Mouse (Mus musculus) forebrain, embryonic 12.5 days (tissue): ENCODE results near the gene Cacul1. TPM values are rescaled to one million over a fixed set of nuclear protein-coding genes. Genes with fewer than 3 reads are reported as not detected.

Experiments used
- ATAC-seq: fragments of 200-750 bp; cut with Nextera tagmentation; 2 replicates; pipeline ENCODE4 v1.8.0; 2017; ENCODE audit warnings: moderate TSS enrichment; ENCODE audit not compliant: low FRiP score
- H3K27ac ChIP-seq: fragments of 300-500 bp; sonication (generic); 2 replicates; pipeline ENCODE4 v1.5.1; 2016; ENCODE audit warnings: mild to moderate bottlenecking
- H3K27me3 ChIP-seq: fragments of 300-500 bp; sonication (generic); 2 replicates; pipeline ENCODE4 v1.6.1; 2016; ENCODE audit warnings: mild to moderate bottlenecking
- H3K36me3 ChIP-seq: fragments of 300-500 bp; sonication (generic); replicated peaks from 2 replicates; pipeline ENCODE4 v1.6.1; 2016; ENCODE audit warnings: mild to moderate bottlenecking
- H3K4me1 ChIP-seq: fragments of 300-500 bp; sonication (generic); 2 replicates; pipeline ENCODE4 v1.6.1; 2016
- H3K4me2 ChIP-seq: fragments of 300-500 bp; sonication (generic); 2 replicates; pipeline ENCODE4 v1.6.1; 2016; ENCODE audit warnings: mild to moderate bottlenecking, moderate library complexity
- H3K4me3 ChIP-seq: fragments of 300-500 bp; sonication (generic); replicated peaks from 2 replicates; pipeline ENCODE4 v1.5.1; 2016; ENCODE audit warnings: mild to moderate bottlenecking
- H3K9ac ChIP-seq: fragments of 300-500 bp; sonication (generic); 2 replicates; pipeline ENCODE4 v1.6.1; 2016; ENCODE audit warnings: mild to moderate bottlenecking
- H3K9me3 ChIP-seq: fragments of 300-500 bp; sonication (generic); 2 replicates; pipeline ENCODE4 v1.6.1; 2016
- WGBS: fragments of 180-500 bp; shearing (Covaris S2); methylation state at CpG from one replicate; pipeline ENCODE4 v1.1.7; 2016; 5-methylcytosine and 5-hydroxymethylcytosine counted together
- polyA plus RNA-seq: library from polyadenylated mRNA; unstranded; fragments of >200 nt; fragmentation: Nextera tagmentation; extraction: Ambion mirVana; gene quantifications from 2 replicates; pipeline ENCODE4 v1.2.1, GENCODE M21; 2016

Gene Cacul1
- polyA plus RNA-seq, 1 experiment from 2014 or later, result 34.1 TPM

DNA sequence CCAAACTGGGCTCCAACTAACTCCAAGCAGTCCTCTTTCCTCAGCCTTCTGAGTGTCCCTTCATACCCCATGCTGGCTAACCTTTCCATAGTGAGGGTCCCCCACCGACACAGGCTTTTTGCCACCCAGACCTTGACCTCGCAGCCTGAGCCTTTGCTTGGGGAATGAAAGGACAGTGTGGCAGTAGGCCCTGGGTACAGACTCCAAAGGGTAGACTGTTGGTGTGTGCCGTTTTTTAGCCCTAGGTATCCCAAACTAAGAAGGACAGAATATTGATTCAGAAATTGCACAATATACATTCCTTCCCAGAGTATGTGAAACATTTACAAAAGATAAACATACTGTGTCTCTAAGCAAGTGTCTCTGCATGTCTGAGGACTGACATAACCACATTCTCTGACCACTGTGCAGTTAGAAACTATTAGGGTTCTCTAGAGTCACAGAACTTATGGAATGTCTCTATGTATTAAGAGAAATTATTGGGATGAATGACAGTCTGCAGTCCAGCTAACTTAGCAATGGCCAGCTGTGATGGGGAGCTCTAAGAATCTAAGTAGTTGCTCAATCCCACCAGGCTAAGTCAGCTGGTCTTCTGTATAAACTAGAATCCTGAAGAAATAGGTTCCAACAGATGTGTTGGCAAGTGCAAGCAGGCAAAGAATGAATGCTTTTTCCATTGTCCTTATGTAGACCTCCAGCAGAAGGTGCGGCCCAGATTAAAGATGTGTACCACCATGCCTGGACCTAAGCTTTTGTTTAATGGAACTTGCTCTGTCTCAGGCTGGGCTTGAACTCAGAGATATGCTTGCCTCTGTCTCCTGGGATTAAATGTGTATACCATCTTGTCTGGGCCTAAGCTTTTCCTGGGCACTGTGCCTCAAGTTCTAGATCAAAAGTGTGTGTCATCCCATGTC lies 809 bp upstream of the Cacul1 start:
- Histone ChIP-seq H3K4me2 (peak overlapping the region; percentile 77), H3K9me3 (no peaks in the 10 kb centered on the region), H3K4me3 (peak overlapping the region; percentile 97), H3K27ac (peak overlapping the region; percentile 91), H3K27me3 (no peaks in the 10 kb centered on the region), H3K9ac (peak overlapping the region; percentile 42; the same call in 1 of the 2 replicates), H3K4me1 (peaks cover 19% of the 10 kb centered on the region), H3K36me3 (0 out of 2 replicates have a peak, but pooled peaks cover 2% of the 10 kb centered on the region)
- peak; percentile 57; the same call in 1 of the 2 replicates for ATAC-seq
- 42% methylated on average over 4 of the region's 4 CpGs for WGBS

DNA sequence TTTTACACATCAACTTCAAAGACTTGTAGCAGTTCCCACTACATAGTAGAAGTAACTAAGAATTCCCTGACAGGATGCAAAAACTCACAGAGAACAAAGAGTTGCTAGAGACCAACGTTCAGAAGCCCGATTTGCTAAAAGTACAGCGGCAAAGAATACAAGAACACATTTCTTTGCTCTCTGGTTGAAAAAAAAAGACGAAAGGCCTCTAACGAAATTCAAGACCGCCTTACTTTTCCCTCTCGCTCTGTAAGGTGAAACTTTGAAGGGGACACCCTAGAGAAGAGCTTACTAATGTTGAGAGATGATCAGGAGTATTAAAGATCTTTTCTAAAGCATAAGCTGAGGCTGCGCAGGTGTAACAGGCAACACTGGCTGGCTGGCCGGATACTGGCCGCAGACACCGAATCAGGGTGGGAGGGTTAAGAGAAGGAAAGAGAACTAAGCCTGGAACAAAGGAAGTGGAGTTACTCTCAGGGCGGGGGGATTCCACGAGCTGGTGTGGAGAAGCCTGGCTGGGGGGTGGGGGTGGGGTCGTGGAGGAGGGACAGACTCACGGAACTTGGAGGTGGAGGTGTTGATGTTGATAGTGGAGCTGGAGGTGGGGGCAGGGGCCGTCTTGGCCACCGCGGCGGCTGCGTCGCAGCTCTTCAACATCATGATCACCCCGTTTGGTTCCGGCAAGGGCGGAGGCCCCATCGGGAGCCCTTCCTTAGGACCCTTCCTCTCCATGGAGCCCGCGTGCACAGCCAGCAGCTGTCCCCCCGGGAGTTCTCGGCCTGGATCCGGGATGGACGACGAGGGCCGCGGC lies 849 bp downstream of the Cacul1 start:
- H3K36me3 ChIP-seq, result 0 out of 2 replicates have a peak, but pooled peaks cover 2% of the 10 kb centered on the region
- peak overlapping the region; percentile 97 for H3K4me3 ChIP-seq
- H3K9me3 ChIP-seq, result no peaks in the 10 kb centered on the region
- H3K27ac ChIP-seq, result peak overlapping the region; percentile 91
- 1% methylated on average over 33 of the region's 34 CpGs for WGBS
- no peaks in the 10 kb centered on the region for H3K27me3 ChIP-seq
- peaks cover 23% of the 10 kb centered on the region for H3K4me1 ChIP-seq
- H3K9ac ChIP-seq, result peak overlapping the region; percentile 88
- peak; percentile 67 for ATAC-seq
- H3K4me2 ChIP-seq, result peak overlapping the region; percentile 77

DNA sequence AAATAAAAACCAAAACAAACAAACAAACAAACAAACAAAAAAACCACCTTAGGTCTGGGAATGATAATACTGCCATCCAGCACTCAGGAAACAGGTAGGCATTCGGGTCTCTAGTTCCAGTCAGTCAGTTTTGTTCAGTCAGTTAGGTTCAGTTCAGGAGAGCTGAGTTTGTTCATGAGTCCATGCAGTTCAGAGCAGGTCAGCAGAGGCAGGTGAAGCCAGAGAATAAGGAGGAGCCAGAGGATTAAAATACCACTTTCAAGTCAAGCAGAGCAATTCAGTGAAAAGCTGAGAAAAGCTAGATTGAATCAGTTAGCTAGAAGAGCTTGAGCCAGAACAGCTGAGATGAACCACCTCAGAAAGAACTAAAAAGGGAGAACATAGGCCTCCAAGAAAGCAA lies 4.1 kb downstream of the Cacul1 start:
- H3K4me1 ChIP-seq, result peaks cover 29% of the 10 kb centered on the region
- 93% methylated on average over 1 of the region's 1 CpGs for WGBS

DNA sequence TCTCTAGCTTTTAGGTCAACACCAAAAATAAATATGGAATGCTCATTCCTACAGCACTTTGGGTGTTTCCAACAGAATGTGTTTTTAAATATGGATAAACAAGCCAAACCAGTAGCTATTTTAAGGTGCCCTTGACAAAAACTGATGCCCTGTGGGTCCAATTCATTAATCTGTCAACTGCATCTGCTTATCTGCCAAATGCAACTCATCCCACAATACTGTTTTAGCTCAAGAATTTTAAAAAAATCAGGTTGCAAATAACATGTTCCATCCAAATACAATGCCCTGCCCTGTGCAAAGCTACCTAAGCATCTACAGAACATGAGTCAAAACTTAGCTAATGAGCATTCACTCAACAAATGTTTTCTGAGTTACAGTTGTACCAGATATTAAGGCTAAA lies 20.3 kb downstream of the Cacul1 start:
- no peak overlapping the region for H3K4me2 ChIP-seq
- no peak for ATAC-seq
- no peak overlapping the region for H3K27ac ChIP-seq
- H3K4me1 ChIP-seq, result peaks cover 3% of the 10 kb centered on the region; the same call in 1 of the 2 replicates
- H3K9ac ChIP-seq, result no peak overlapping the region
- peaks cover 8% of the 10 kb centered on the region for H3K36me3 ChIP-seq
- no peak overlapping the region for H3K4me3 ChIP-seq
- H3K9me3 ChIP-seq, result no peaks in the 10 kb centered on the region
- no peaks in the 10 kb centered on the region for H3K27me3 ChIP-seq

More for the DNA sequence above, 4.1 kb downstream of the Cacul1 start:
- H3K36me3 ChIP-seq, result peaks cover 9% of the 10 kb centered on the region; the same call in 1 of the 2 replicates
- H3K4me2 ChIP-seq, result no peak overlapping the region
- H3K9ac ChIP-seq, result no peak overlapping the region
- H3K9me3 ChIP-seq, result no peaks in the 10 kb centered on the region
- no peak for ATAC-seq
- H3K27ac ChIP-seq, result no peak overlapping the region
- H3K27me3 ChIP-seq, result no peaks in the 10 kb centered on the region
- H3K4me3 ChIP-seq, result no peak overlapping the region

DNA sequence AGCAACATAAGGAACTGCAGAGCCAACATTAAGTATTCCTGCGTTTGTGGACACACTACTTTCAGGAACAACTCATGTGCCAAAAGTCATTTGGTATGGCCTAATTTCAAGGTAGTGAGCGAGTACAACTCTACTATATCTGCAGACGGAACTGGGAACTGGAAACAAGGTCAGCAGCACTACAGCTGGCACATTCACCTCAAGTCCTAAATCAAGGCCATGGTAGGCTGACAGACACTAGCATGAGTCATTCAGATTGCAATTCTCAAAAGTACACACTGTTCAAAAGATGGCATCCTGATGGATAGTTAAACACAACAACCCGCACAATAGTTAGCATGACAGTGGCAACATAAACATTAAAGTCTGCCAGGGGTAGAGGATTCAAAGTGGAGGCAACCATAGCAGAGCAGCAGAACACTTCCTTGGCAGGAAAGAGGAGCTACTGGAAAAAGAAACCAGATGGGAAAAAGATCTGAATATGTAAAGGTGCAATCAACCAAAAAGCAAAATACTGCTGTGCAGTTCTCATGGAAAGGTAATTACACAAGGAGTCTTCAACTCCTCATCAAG lies 25.9 kb downstream of the Cacul1 start:
- Histone ChIP-seq H3K4me2 (no peak overlapping the region), H3K36me3 (peaks cover 13% of the 10 kb centered on the region), H3K9ac (no peak overlapping the region), H3K4me3 (no peak overlapping the region), H3K27me3 (no peaks in the 10 kb centered on the region), H3K9me3 (no peaks in the 10 kb centered on the region), H3K4me1 (no peaks in the 10 kb centered on the region), H3K27ac (no peak overlapping the region)
- WGBS, result 85% methylated on average over 4 of the region's 4 CpGs
- ATAC-seq, result no peak

DNA sequence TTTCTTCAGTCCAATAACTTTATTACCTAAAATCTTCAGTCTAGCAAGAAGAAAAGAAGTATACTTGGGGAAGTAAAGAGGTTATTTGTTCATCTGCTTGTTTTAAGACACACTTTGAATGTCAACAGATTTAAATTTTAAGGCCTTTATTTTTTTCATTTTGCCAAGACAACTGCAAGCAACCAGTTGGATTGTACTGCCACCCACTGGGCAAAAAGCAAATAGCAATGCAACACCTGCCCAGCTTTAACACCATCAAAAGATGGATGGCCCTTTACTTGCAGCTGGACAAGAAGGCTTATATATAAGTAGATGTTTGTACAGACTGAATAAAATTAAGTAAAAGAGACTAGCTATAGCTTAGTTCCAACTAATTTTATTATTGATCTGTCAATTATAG lies 27.3 kb downstream of the Cacul1 start:
- H3K4me3 ChIP-seq, result no peak overlapping the region
- H3K36me3 ChIP-seq, result peaks cover 18% of the 10 kb centered on the region
- no peak overlapping the region for H3K27ac ChIP-seq
- H3K4me1 ChIP-seq, result no peaks in the 10 kb centered on the region
- no peak for ATAC-seq
- no peaks in the 10 kb centered on the region for H3K27me3 ChIP-seq
- no peak overlapping the region for H3K9ac ChIP-seq
- no peaks in the 10 kb centered on the region for H3K9me3 ChIP-seq
- H3K4me2 ChIP-seq, result no peak overlapping the region

DNA sequence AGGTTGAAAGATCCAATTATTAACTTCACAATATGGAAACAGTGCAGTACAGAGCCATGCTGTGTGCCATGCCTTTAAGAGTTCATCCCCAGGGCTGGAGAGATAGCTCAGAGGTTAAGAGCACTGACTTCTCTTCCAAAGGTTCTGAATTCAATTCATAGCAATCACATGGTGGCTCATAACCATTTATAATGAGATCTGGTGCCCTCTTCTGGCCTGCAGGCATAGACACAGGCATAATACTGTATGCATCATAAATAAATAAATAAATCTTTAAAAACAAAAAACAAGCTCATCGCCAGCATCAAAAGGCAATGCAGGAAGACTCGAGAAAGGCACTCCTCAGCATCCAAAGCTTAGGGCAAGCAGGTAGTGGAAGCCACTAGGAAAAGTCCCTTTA lies 37.5 kb downstream of the Cacul1 start:
- ATAC-seq, result no peak
- H3K4me1 ChIP-seq, result no peaks in the 10 kb centered on the region
- no peaks in the 10 kb centered on the region for H3K27me3 ChIP-seq
- no peaks in the 10 kb centered on the region for H3K9me3 ChIP-seq
- no peak overlapping the region for H3K4me3 ChIP-seq
- H3K27ac ChIP-seq, result no peak overlapping the region
- H3K36me3 ChIP-seq, result peaks cover 12% of the 10 kb centered on the region
- WGBS, result 86% methylated on average over 2 of the region's 2 CpGs
- no peak overlapping the region for H3K9ac ChIP-seq
- H3K4me2 ChIP-seq, result no peak overlapping the region

DNA sequence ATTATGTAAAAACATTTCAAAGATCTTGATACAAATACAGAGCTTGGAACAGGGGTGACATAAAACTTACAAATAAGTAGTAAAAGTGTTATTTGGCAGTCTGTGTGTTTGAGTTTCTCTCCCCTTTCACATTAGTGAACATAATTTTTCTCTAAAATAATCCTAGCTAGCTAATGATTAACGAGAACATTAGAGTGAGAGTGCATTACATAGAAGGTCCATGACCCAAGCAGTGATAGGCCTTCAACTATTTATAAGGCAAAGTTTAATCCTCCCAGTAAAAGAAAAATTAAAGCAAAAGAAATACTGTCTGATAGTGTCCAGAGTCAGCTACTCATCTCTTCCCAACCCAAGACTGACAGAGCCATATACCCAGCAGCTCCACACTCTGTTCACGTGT lies 48.9 kb downstream of the Cacul1 start:
- no peaks in the 10 kb centered on the region for H3K9me3 ChIP-seq
- no peak overlapping the region for H3K9ac ChIP-seq
- no peak for ATAC-seq
- WGBS, result 96% methylated on average over 2 of the region's 2 CpGs
- no peak overlapping the region for H3K4me3 ChIP-seq
- H3K27ac ChIP-seq, result no peak overlapping the region
- H3K4me2 ChIP-seq, result no peak overlapping the region
- no peaks in the 10 kb centered on the region for H3K4me1 ChIP-seq
- H3K36me3 ChIP-seq, result peaks cover 20% of the 10 kb centered on the region
- H3K27me3 ChIP-seq, result no peaks in the 10 kb centered on the region

DNA sequence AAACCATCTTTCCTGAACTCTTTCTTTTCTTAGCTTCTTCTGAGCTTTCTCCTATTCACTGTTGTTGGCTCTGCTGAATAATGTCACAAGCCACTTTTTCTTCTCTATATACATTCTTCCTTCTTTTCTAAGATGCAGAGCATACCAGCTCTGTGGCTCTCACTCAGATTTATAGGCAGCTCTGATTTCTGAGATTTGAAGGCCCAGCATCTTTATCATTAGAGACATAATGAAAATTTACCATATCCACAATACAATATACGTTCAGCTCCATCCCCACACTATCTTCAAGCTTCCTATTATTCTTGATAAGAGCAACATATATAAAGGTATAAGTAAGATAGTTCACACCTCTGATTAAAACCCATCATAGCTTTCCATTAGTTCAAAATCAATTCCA lies 50.7 kb downstream of the Cacul1 start:
- Histone ChIP-seq H3K27me3 (no peaks in the 10 kb centered on the region), H3K4me2 (no peak overlapping the region), H3K9ac (no peak overlapping the region), H3K4me3 (no peak overlapping the region), H3K9me3 (no peaks in the 10 kb centered on the region), H3K36me3 (peaks cover 21% of the 10 kb centered on the region), H3K27ac (no peak overlapping the region), H3K4me1 (no peaks in the 10 kb centered on the region)
- WGBS, result 94% methylated on average over 1 of the region's 1 CpGs
- ATAC-seq, result no peak

DNA sequence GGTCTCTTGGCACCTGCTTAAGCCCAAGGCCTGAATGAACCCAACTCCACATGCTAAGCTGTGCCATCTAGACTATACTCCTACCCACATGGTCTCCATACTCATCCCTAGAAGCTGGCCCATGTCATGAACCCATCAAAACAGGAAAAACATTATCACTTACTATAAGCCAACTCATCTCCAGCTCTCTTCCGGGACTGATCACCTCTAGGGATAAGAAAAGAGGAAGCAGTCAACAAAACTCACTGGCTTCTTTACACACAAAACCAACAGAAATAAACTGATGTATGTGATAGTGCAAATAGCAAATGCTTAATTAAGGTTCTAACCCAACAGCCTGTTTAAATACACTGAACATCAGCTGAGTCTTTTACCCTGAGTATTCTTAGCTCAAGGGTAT lies 51.5 kb downstream of the Cacul1 start:
- Histone ChIP-seq H3K4me3 (no peak overlapping the region), H3K27ac (no peak overlapping the region), H3K4me2 (no peak overlapping the region), H3K9ac (no peak overlapping the region), H3K36me3 (peaks cover 20% of the 10 kb centered on the region), H3K9me3 (no peaks in the 10 kb centered on the region), H3K4me1 (no peaks in the 10 kb centered on the region), H3K27me3 (no peaks in the 10 kb centered on the region)
- 90% methylated on average over 1 of the region's 1 CpGs for WGBS
- ATAC-seq, result no peak

DNA sequence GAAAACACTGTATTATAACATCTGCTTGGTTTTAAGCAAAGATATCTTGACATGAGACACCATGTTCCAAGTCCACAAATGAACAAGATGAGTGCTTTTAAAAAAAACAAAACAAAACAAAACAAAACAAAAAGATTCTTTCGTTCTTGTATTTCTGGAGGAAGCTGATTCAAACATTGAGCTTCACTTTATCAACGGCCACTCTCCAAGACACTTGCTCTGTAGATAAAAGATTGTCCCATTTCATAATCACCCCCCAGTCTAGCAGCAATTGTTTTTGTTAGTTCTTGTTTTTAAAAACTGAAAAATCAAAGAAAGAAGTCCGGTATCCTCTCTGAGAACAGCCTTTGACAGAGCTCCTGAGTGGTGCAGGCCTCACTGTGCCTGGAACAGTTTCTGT lies 52.2 kb downstream of the Cacul1 start:
- WGBS, result 89% methylated on average over 3 of the region's 3 CpGs
- H3K27ac ChIP-seq, result no peak overlapping the region
- ATAC-seq, result no peak

DNA sequence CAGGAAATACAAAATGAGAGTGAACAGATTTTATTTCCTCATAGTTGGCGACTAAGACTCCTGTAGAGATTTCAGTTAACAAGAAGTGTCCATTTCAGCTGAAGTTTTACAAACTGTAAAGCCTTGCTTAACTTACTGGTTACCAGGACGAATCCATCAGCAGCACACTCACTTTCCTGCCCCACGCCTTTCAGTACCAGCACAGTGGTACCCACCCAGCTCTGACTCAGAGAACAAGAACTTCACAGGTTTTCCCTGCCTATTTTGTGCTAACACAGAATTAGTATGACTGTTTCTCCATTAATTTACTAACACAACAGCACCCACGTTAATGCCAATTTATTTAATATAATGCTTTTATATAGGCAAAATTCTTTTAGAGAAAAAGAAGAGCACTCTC lies 53.9 kb downstream of the Cacul1 start:
- no peak overlapping the region for H3K27ac ChIP-seq

More for the DNA sequence above, 52.2 kb downstream of the Cacul1 start:
- Histone ChIP-seq H3K9ac (no peak overlapping the region), H3K27me3 (no peaks in the 10 kb centered on the region), H3K9me3 (no peaks in the 10 kb centered on the region), H3K4me2 (no peak overlapping the region), H3K4me1 (no peaks in the 10 kb centered on the region), H3K4me3 (no peak overlapping the region), H3K36me3 (peaks cover 17% of the 10 kb centered on the region)

More for the DNA sequence above, 53.9 kb downstream of the Cacul1 start:
- Histone ChIP-seq H3K9me3 (no peaks in the 10 kb centered on the region), H3K27me3 (no peaks in the 10 kb centered on the region), H3K36me3 (peaks cover 17% of the 10 kb centered on the region), H3K4me2 (no peak overlapping the region), H3K4me3 (no peak overlapping the region), H3K9ac (no peak overlapping the region), H3K4me1 (no peaks in the 10 kb centered on the region)
- 91% methylated on average over 4 of the region's 4 CpGs for WGBS
- no peak for ATAC-seq
